Mouse (Mus musculus) yolk sac, embryonic 10.5 days (tissue): ENCODE results near the gene Cadm2.

Experiments used
- DNase-seq: peaks from one replicate; pipeline ENCODE4 v3.0.0-alpha.2; 2017; ENCODE audit warnings: low spot score

Gene Cadm2

GRCm38 (mm10) chr16:66748533-66748932 is 872.2 kb downstream of the Cadm2 start:
- DNase-seq: no peak

- no peak for DNase-seq
Observed at GRCm38 (mm10) chr16:66731212-66731611, 889.5 kb downstream of the Cadm2 start.

- no peak for DNase-seq
Observed at GRCm38 (mm10) chr16:66706476-66706875, 914.2 kb downstream of the Cadm2 start.

DNA sequence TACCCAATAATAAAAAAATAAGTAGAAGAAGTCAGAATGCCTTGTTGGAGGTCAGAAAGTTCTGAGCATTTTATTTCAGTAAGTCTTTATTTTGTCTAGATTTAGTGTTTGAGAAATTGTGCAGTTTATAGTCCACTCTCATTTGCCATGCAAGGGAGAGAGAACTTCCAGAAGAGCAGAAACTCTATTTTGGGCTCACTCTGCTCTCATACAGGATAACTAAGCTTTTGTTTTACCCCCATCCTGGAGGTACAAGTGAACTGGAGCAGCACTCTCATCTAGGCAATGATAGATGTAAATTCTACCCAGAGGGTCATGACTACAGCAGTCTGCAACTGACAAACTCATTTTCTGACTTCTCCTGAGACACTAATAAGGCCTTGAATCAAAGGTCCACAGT is 925.9 kb downstream of the Cadm2 start:
- no peak for DNase-seq

DNA sequence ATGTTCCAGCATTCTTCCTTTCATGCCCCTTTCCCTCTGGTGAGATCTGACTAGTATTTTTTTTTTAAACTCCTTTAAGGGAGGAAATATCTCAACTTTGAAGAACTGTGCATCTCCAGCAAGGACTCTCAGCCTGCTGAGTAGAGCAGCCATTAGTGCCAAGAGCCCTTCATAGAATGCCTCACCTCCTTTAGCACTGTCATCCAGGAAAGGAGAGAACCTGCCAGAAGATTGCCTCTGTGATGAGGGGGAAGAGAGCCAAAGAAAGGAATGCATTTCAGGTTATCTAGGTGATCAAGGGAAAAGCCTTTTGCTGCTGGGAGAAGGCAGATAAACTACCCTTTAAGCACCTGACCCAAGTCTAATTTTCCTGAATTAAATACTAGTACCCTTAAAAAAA is 943.5 kb downstream of the Cadm2 start:
- no peak for DNase-seq

DNA sequence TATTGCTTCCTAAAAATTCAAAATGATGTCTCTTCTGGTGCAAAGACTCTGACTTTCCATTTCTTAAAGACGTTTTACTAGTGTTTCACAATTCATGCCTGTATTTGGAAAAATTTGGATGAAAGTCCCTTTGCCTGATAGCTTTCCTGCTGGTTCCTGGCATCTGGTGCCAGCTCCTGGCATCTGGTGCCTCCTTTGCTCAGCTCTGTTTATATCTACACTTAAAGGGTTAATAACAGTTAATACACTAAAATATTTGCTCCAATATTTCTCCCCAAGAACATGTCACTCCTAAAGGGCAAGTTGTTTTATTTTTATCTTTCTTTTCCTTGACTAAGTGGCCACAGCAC is 969.7 kb downstream of the Cadm2 start:
- DNase-seq: no peak

DNA sequence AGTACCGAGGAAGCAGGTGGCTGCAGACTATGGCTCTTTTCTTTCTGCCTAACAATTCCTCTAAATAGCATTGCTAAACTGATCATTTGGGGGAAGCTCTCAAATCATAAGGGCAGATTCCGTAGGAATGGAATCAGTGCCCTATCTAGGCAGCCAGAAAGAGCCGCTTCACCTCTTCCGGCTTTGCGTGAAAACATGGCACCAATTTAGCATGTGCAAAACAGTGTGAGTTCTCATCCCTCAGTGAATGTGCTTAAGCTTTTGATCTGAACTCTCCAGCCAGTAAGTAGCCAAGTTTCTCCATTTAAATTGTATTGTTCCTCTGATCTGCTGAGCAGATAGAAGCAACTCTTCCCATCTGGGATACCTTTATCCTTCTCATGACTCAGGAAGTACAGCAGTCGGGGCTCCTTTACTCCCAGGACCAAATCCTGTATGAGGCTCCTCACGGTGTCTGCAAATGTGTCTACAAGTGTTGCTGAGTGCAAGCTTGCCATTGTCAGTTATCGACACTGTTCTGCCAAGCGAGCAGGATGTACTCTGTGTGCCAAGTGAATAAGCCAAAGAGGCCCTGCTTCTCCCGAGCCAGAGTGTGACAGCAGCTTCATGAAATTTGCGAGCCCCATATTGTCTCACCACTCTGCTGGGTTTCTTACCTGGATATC is 970.2 kb downstream of the Cadm2 start:
- no peak for DNase-seq

- no peak for DNase-seq
Observed at GRCm38 (mm10) chr16:66647798-66648197, 972.9 kb downstream of the Cadm2 start.

DNA sequence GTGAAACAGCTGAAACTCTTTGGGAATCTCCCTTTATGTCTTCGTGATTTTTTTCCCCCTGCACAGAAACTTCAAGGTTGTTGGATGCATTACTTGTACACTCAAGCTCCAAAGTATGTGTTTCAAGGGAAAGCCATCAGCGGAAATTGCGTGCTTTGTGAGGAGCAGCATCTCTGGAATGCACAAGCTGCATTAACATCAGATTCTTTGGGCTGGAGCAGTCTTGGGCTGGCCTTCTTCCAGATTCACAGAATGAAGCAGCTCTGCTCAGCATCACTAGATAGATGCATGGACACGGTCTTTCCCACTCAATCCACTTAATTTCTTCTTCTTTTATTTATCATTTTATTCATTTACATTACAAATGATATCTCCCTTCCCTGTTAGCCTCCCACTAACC is 977.1 kb downstream of the Cadm2 start:
- DNase-seq: no peak

GRCm38 (mm10) chr16:66627527-66627926 is 993.2 kb downstream of the Cadm2 start:
- no peak for DNase-seq

GRCm38 (mm10) chr16:66622423-66622822 is 998.3 kb downstream of the Cadm2 start:
- no peak for DNase-seq

DNA sequence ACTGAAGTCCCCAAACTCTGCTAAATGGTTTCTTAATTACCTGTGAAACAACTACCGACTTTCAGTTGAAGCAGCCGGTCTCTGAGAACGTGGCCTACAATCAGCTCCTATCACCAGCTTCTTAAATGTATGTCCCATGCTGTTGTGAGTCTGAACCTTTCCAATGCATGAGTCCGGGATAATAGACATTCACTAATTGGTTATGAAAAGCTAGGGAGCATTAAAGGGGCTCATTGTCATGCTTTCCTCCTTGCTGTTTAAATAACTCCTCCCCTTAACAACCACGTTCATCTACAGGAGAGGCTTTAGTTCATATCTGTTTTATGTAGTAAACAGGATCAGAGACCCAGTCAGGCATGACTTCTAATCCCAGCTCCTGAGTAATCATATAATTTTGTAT is 1008.1 kb downstream of the Cadm2 start:
- DNase-seq: no peak
